Mouse (Mus musculus) kidney, adult 2 months (tissue): ENCODE measurements at regions not wholly inside any gene's neighbourhood (a gene's known extent, or its start where the extent isn't known, plus 50 kb on each side); places are given as distances from the start of the nearest gene placed in this dataset.

Experiments used
- CTCF ChIP-seq: fragments of 200-500 bp; conservative IDR thresholded peaks from 2 replicates; pipeline ENCODE4 v1.5.1; 2011; ENCODE audit warnings: low read depth, mild to moderate bottlenecking, control low read depth, low read length, moderate library complexity, mixed read lengths; ENCODE audit not compliant: insufficient read depth, insufficient read length
- POLR2A ChIP-seq: fragments of 200-500 bp; IDR thresholded peaks from one replicate; pipeline ENCODE4 v1.6.1; 2011; ENCODE audit warnings: low read depth, low read length, control low read depth

- TF ChIP-seq CTCF = no peak
- TF ChIP-seq POLR2A = no peak
Observed at GRCm38 (mm10) chr8:77804536-77804935, 80.3 kb upstream of the Ednra start.
